Mouse (Mus musculus) spleen, postnatal 36 days (tissue): ENCODE data around the gene Trio.

Experiments used
- DNase-seq, 2 experiments: peaks; one replicate each; pipeline ENCODE4 v3.0.0; 2022; ENCODE audit warnings: low spot score in 2 of 2, mixed read lengths in 1 of 2

Trio gene

GRCm38 (mm10) chr15:28037651-28038050 lies 12.0 kb upstream of the Trio start:
- no peak for DNase-seq

- no peak for DNase-seq
Measured at GRCm38 (mm10) chr15:28035601-28036000, 10.0 kb upstream of the Trio start.

GRCm38 (mm10) chr15:28034636-28035035 lies 9.0 kb upstream of the Trio start:
- DNase-seq, result no peak

GRCm38 (mm10) chr15:28029371-28029770 lies 3.7 kb upstream of the Trio start:
- DNase-seq, result no peak

GRCm38 (mm10) chr15:28028542-28028941 lies 2.9 kb upstream of the Trio start:
- DNase-seq, result no peak

- DNase-seq, result no peak
Measured at GRCm38 (mm10) chr15:28026167-28026481, 476 bp upstream of the Trio start.

- peak in 1 of 2 experiments; percentile 9 for DNase-seq
Measured at GRCm38 (mm10) chr15:28024965-28025338, 696 bp downstream of the Trio start.

- peak; percentile 7 to 27 for DNase-seq
Measured at GRCm38 (mm10) chr15:28024031-28024964, 1.4 kb downstream of the Trio start.

GRCm38 (mm10) chr15:28021591-28022209 lies 3.9 kb downstream of the Trio start:
- no peak for DNase-seq

- no peak for DNase-seq
Measured at GRCm38 (mm10) chr15:28019393-28020070, 6.1 kb downstream of the Trio start.

- no peak for DNase-seq
Measured at GRCm38 (mm10) chr15:28007516-28007915, 18.1 kb downstream of the Trio start.

GRCm38 (mm10) chr15:28004192-28004767 lies 21.4 kb downstream of the Trio start:
- no peak for DNase-seq

- DNase-seq, result no peak
Measured at GRCm38 (mm10) chr15:28002515-28002914, 23.1 kb downstream of the Trio start.

- peak in 1 of 2 experiments; percentile 8 for DNase-seq
Measured at GRCm38 (mm10) chr15:28001299-28001698, 24.3 kb downstream of the Trio start.

- DNase-seq, result no peak
Measured at GRCm38 (mm10) chr15:27998621-27999359, 26.9 kb downstream of the Trio start.

GRCm38 (mm10) chr15:27997917-27998316 lies 27.7 kb downstream of the Trio start:
- no peak for DNase-seq

- DNase-seq, result no peak
Measured at GRCm38 (mm10) chr15:27997391-27997841, 28.2 kb downstream of the Trio start.

- no peak for DNase-seq
Measured at GRCm38 (mm10) chr15:27996750-27997149, 28.9 kb downstream of the Trio start.

GRCm38 (mm10) chr15:27995421-27995820 lies 30.2 kb downstream of the Trio start:
- DNase-seq, result no peak

- DNase-seq, result no peak
Measured at GRCm38 (mm10) chr15:27994870-27995269, 30.8 kb downstream of the Trio start.

- DNase-seq, result no peak
Measured at GRCm38 (mm10) chr15:27993528-27993927, 32.1 kb downstream of the Trio start.
